Mouse (Mus musculus): ENCODE results near the gene Crip2.

DNA sequence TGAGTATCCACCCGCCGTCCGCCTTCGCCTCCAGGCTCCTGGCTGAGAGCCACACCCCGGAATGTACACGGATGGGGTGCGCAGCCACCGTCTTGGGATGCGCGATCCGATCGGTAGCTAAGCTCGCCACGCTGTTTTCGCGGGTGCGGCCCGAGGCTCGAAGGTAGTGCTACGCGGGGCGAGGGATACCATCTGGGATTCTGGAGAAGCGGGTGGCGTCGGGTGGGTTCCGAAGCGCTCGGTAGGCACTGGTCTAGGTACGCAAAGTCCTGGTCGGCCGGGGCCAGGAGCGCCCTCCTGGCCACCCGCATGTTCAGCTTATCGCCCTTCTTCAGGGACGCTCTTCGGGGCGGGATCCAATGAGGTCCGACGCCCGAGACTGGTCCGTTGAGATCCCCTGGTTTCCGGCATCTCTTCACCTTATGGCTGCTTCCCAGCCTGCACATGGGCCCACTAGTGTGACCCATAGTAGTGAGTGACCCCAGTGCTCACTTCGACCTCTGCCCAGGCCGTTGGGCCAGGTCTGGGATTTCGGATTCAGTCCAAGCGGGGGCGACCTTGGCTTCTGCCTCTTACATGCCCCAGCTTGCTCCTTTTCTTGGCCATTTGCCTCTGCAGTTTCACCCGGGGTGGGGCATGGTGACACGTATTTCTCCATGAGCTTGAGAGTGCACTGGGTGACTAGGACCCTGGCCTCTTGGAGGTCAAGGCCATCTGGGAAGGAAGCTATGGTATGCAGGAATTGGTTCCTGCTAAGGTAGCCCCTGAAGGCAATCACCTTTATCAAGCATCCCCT, 778 bp downstream of the Crip2 start:
- TF ChIP-seq POLR2A (IDR thresholded peaks at IDR 0.05; ENCODE audit: borderline replicate concordance, insufficient read depth, low read length) (no peak), CTCF (IDR thresholded peaks at IDR 0.05; ENCODE audit: borderline replicate concordance, insufficient read depth, low read depth, low read length) (no peak)
